Mouse (Mus musculus) midbrain, embryonic 13.5 days (tissue): ENCODE measurements at regions not wholly inside any gene's neighbourhood (a gene's known extent, or its start where the extent isn't known, plus 50 kb on each side); places are given as distances from the start of the nearest gene placed in this dataset.
A peak's percentile ranks its signal among the peaks of the same experiment; 100 is the strongest.

Experiments used
- ATAC-seq: fragments of 200-750 bp; cut with Nextera tagmentation; 2 replicates; pipeline ENCODE4 v1.8.0; 2017; ENCODE audit warnings: mild to moderate bottlenecking, moderate TSS enrichment, moderate library complexity
- H3K27ac ChIP-seq: fragments of 300-500 bp; sonication (generic); 2 replicates; pipeline ENCODE4 v1.5.1; 2015; ENCODE audit warnings: inconsistent platforms, mild to moderate bottlenecking, moderate library complexity
- H3K27me3 ChIP-seq: fragments of 300-500 bp; sonication (generic); 2 replicates; pipeline ENCODE4 v1.6.1; 2015; ENCODE audit warnings: mild to moderate bottlenecking, inconsistent platforms
- H3K36me3 ChIP-seq: fragments of 300-500 bp; sonication (generic); 2 replicates; pipeline ENCODE4 v1.6.1; 2015; ENCODE audit warnings: mild to moderate bottlenecking, inconsistent platforms
- H3K4me1 ChIP-seq: fragments of 300-500 bp; sonication (generic); replicated peaks from 2 replicates; pipeline ENCODE4 v1.6.1; 2015; ENCODE audit warnings: inconsistent platforms
- H3K4me2 ChIP-seq: fragments of 300-500 bp; sonication (generic); replicated peaks from 2 replicates; pipeline ENCODE4 v1.6.1; 2015; ENCODE audit warnings: moderate library complexity, mild to moderate bottlenecking, inconsistent platforms
- H3K4me3 ChIP-seq: fragments of 300-500 bp; sonication (generic); replicated peaks from 2 replicates; pipeline ENCODE4 v1.5.1; 2015; ENCODE audit warnings: mild to moderate bottlenecking, inconsistent platforms
- H3K9ac ChIP-seq: fragments of 300-500 bp; sonication (generic); replicated peaks from 2 replicates; pipeline ENCODE4 v1.6.1; 2015; ENCODE audit warnings: mild to moderate bottlenecking, inconsistent platforms
- H3K9me3 ChIP-seq: fragments of 300-500 bp; sonication (generic); 2 replicates; pipeline ENCODE4 v1.6.1; 2016; ENCODE audit warnings: mild to moderate bottlenecking, inconsistent platforms
- WGBS: fragments of 180-500 bp; shearing (Covaris S2); methylation state at CpG from one replicate; pipeline ENCODE4 v1.1.7; 2015; 5-methylcytosine and 5-hydroxymethylcytosine counted together

GRCm38 (mm10) chr12:26930155-26930867, 412.1 kb downstream of the Sox11 start:
- 0 out of 2 replicates have a peak, but pooled peaks cover 7% of the 10 kb centered on the region for H3K4me1 ChIP-seq
- H3K27ac ChIP-seq = no peak overlapping the region
- no peak overlapping the region for H3K9ac ChIP-seq
- WGBS = 66% methylated on average over 7 of the region's 7 CpGs
- no peak overlapping the region for H3K4me2 ChIP-seq
- H3K4me3 ChIP-seq = no peak overlapping the region
- H3K36me3 ChIP-seq = no peaks in the 10 kb centered on the region
- no peaks in the 10 kb centered on the region for H3K9me3 ChIP-seq
- H3K27me3 ChIP-seq = no peaks in the 10 kb centered on the region
- 0 out of 2 replicates have a peak, but pooled peaks have one; percentile 30 for ATAC-seq

GRCm38 (mm10) chr12:26906126-26906525, 436.2 kb downstream of the Sox11 start:
- Histone ChIP-seq H3K4me1 (peaks cover 32% of the 10 kb centered on the region), H3K27ac (no peak overlapping the region), H3K9ac (no peak overlapping the region), H3K4me2 (no peak overlapping the region), H3K36me3 (no peaks in the 10 kb centered on the region), H3K4me3 (no peak overlapping the region), H3K9me3 (no peaks in the 10 kb centered on the region), H3K27me3 (no peaks in the 10 kb centered on the region)
- no peak for ATAC-seq
- WGBS = 81% methylated on average over 1 of the region's 1 CpGs

- peak; percentile 53; the same call in 1 of the 2 replicates for ATAC-seq
- Histone ChIP-seq H3K27ac (peak overlapping the region; percentile 91), H3K27me3 (no peaks in the 10 kb centered on the region), H3K4me3 (peak overlapping the region; percentile 31), H3K9ac (peak overlapping the region; percentile 46), H3K4me2 (peak overlapping the region; percentile 56), H3K4me1 (peaks cover 32% of the 10 kb centered on the region), H3K36me3 (no peaks in the 10 kb centered on the region), H3K9me3 (no peaks in the 10 kb centered on the region)
- 7% methylated on average over 2 of the region's 2 CpGs for WGBS
Observed at GRCm38 (mm10) chr12:26903894-26904272, 434.9 kb downstream of the Cmpk2 start.

GRCm38 (mm10) chr12:26903073-26903893, 434.3 kb downstream of the Cmpk2 start:
- Histone ChIP-seq H3K36me3 (no peaks in the 10 kb centered on the region), H3K4me2 (peak overlapping the region; percentile 56), H3K4me3 (peak overlapping the region; percentile 31), H3K27me3 (no peaks in the 10 kb centered on the region), H3K4me1 (peaks cover 32% of the 10 kb centered on the region), H3K9ac (peak overlapping the region; percentile 46), H3K9me3 (no peaks in the 10 kb centered on the region), H3K27ac (peak overlapping the region; percentile 91)
- 15% methylated on average over 23 of the region's 23 CpGs for WGBS
- peak; percentile 98 for ATAC-seq

DNA sequence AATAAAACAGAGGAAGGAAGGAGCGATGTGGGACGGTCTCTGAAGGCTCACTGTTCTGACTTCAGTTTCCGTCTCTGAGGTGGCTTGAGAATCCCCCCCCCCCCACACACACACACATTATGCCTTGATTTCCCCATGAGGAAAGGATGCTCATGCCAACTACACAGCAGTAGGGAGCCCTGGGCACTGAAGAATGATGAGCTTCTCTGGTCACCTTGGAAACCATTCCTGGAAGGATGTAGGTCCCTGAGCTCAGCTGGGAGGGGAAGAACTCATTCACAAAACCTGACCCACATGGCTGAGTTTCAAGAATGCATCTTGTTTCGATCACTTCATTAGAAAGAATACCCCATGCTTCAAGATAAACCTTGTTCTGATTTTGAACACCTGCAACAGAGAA, 422.2 kb downstream of the Cmpk2 start:
- WGBS = 49% methylated on average over 4 of the region's 4 CpGs
- no peak overlapping the region for H3K4me3 ChIP-seq
- no peak overlapping the region for H3K4me2 ChIP-seq
- H3K36me3 ChIP-seq = no peaks in the 10 kb centered on the region
- no peak for ATAC-seq
- no peak overlapping the region for H3K27ac ChIP-seq
- H3K4me1 ChIP-seq = peaks cover 20% of the 10 kb centered on the region
- no peaks in the 10 kb centered on the region for H3K9me3 ChIP-seq
- no peaks in the 10 kb centered on the region for H3K27me3 ChIP-seq
- H3K9ac ChIP-seq = no peak overlapping the region

- 37% methylated on average over 7 of the region's 7 CpGs for WGBS
- Histone ChIP-seq H3K9ac (0 out of 2 replicates have a peak overlapping the region, but pooled peaks have one; percentile 32), H3K36me3 (no peaks in the 10 kb centered on the region), H3K4me2 (peak overlapping the region; percentile 36), H3K9me3 (no peaks in the 10 kb centered on the region), H3K27ac (peak overlapping the region; percentile 97), H3K4me1 (peaks cover 58% of the 10 kb centered on the region), H3K4me3 (no peak overlapping the region), H3K27me3 (no peaks in the 10 kb centered on the region)
- ATAC-seq = peak; percentile 78
Observed at GRCm38 (mm10) chr12:26886635-26887014, 417.6 kb downstream of the Cmpk2 start.

- Histone ChIP-seq H3K4me1 (peaks cover 54% of the 10 kb centered on the region), H3K27ac (peak overlapping the region; percentile 97), H3K36me3 (no peaks in the 10 kb centered on the region), H3K9ac (0 out of 2 replicates have a peak overlapping the region, but pooled peaks have one; percentile 32), H3K4me2 (peak overlapping the region; percentile 36), H3K9me3 (no peaks in the 10 kb centered on the region), H3K4me3 (no peak overlapping the region), H3K27me3 (no peaks in the 10 kb centered on the region)
- peak; percentile 78 for ATAC-seq
- WGBS = 8% methylated on average over 12 of the region's 12 CpGs
Observed at GRCm38 (mm10) chr12:26885831-26886634, 417.0 kb downstream of the Cmpk2 start.

DNA sequence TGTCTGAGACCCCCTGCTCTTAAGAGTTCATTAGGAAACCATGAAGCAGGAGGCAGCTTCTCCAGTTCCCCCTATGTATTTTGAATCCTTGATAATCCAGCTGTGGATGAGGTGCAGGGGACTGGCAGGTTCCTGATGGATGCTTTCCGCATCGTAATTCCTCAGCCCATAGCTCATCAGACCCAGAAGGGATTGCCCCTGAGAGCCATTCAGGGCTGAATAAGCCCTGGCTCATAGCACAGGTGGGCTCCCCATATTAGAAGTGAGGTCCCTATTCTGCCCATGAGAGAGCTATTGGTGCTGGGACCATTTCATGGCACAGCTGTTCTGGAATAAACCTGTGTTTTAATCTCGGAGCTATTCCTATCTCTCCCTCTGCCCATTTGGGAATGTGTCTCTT, 416.1 kb downstream of the Cmpk2 start:
- no peak overlapping the region for H3K4me3 ChIP-seq
- peaks cover 50% of the 10 kb centered on the region for H3K4me1 ChIP-seq
- H3K27me3 ChIP-seq = no peaks in the 10 kb centered on the region
- 45% methylated on average over 3 of the region's 3 CpGs for WGBS
- no peaks in the 10 kb centered on the region for H3K36me3 ChIP-seq
- no peak for ATAC-seq
- 0 out of 2 replicates have a peak overlapping the region, but pooled peaks have one; percentile 5 for H3K4me2 ChIP-seq
- no peaks in the 10 kb centered on the region for H3K9me3 ChIP-seq
- no peak overlapping the region; the same call in 1 of the 2 replicates for H3K9ac ChIP-seq
- peak overlapping the region; percentile 97 for H3K27ac ChIP-seq

GRCm38 (mm10) chr12:26884156-26884555, 415.2 kb downstream of the Cmpk2 start:
- no peak overlapping the region for H3K4me3 ChIP-seq
- ATAC-seq = 0 out of 2 replicates have a peak, but pooled peaks have one; percentile 5
- no peak overlapping the region for H3K9ac ChIP-seq
- no peaks in the 10 kb centered on the region for H3K9me3 ChIP-seq
- no peaks in the 10 kb centered on the region for H3K27me3 ChIP-seq
- no peaks in the 10 kb centered on the region for H3K36me3 ChIP-seq
- peak overlapping the region; percentile 97 for H3K27ac ChIP-seq
- peaks cover 50% of the 10 kb centered on the region for H3K4me1 ChIP-seq
- H3K4me2 ChIP-seq = no peak overlapping the region
- WGBS = 36% methylated on average over 5 of the region's 5 CpGs

GRCm38 (mm10) chr12:26877691-26878121, 408.7 kb downstream of the Cmpk2 start:
- Histone ChIP-seq H3K36me3 (no peaks in the 10 kb centered on the region), H3K4me2 (no peak overlapping the region), H3K9me3 (no peaks in the 10 kb centered on the region), H3K4me3 (no peak overlapping the region), H3K27ac (peak overlapping the region; percentile 76), H3K4me1 (peaks cover 29% of the 10 kb centered on the region), H3K9ac (no peak overlapping the region), H3K27me3 (no peaks in the 10 kb centered on the region)
- whole genome bisulfite sequencing = 21% methylated on average over 2 of the region's 2 CpGs
- peak; percentile 84 for ATAC-seq

GRCm38 (mm10) chr12:26877284-26877683, 408.3 kb downstream of the Cmpk2 start:
- Histone ChIP-seq H3K27me3 (no peaks in the 10 kb centered on the region), H3K27ac (peak overlapping the region; percentile 76), H3K4me3 (no peak overlapping the region), H3K36me3 (no peaks in the 10 kb centered on the region), H3K9me3 (no peaks in the 10 kb centered on the region), H3K9ac (no peak overlapping the region), H3K4me1 (peaks cover 28% of the 10 kb centered on the region), H3K4me2 (no peak overlapping the region)
- 62% methylated on average over 3 of the region's 3 CpGs for WGBS
- 0 out of 2 replicates have a peak, but pooled peaks have one; percentile 9 for ATAC-seq
